Mouse (Mus musculus) liver, adult 2 months (tissue): ENCODE measurements around the gene Plekhg5.

Source experiments
- CTCF ChIP-seq: fragments of 200-500 bp; IDR thresholded peaks from 2 replicates; pipeline ENCODE4 v1.5.1; 2011; ENCODE audit warnings: low read depth, low read length, control low read depth
- POLR2A ChIP-seq: fragments of 200-500 bp; IDR thresholded peaks from 2 replicates; pipeline ENCODE4 v1.6.1; 2011; ENCODE audit warnings: low read length, control low read depth; ENCODE audit not compliant: insufficient read depth; ENCODE audit errors: extremely low read depth

- TF ChIP-seq CTCF (no peak), POLR2A (no peak)
These were observed 69.3 kb downstream of the Plekhg5 start for GRCm38 (mm10) chr4:152141521-152142135.
